Mouse (Mus musculus): ENCODE data around the gene Plod3.

- TF ChIP-seq CTCF (IDR thresholded peaks at IDR 0.05; ENCODE audit: borderline replicate concordance, insufficient read depth, low read length) (no peak), POLR2A (IDR thresholded peaks at IDR 0.05; ENCODE audit: low read depth, low read length) (no peak)
These were observed 19.2 kb upstream of the Plod3 start for GRCm38 (mm10) chr5:136967592-136967991.

Measured in embryonic fibroblast, embryonic 13.5 days (primary cell).